Mouse (Mus musculus) gonadal fat pad, adult 2 months (tissue): ENCODE measurements around the gene Zcwpw1. TPM values are rescaled to one million over a fixed set of nuclear protein-coding genes. Genes with fewer than 3 reads are reported as not detected.
A peak's percentile ranks its signal among the peaks of the same experiment; 100 is the strongest.

Experiments
- DNase-seq: peaks from one replicate; pipeline ENCODE4 v3.0.0-alpha.2; 2012; ENCODE audit warnings: low read depth
- polyA plus RNA-seq: library from polyadenylated mRNA; depleted of rRNA; stranded (reverse); fragments of >200 nt; gene quantifications from 2 replicates; pipeline ENCODE4 v1.2.3, GENCODE M21; 2012

Zcwpw1 gene
- polyA plus RNA-seq, 1 experiment: 2.0 TPM

- no peak for DNase-seq
These were observed 32.2 kb upstream of the Zcwpw1 start for GRCm38 (mm10) chr5:137755425-137755824.

GRCm38 (mm10) chr5:137756106-137756505 lies 31.5 kb upstream of the Zcwpw1 start:
- DNase-seq: no peak

- DNase-seq: no peak
These were observed 30.5 kb upstream of the Zcwpw1 start for GRCm38 (mm10) chr5:137756882-137757661.

- DNase-seq: no peak
These were observed 29.7 kb upstream of the Zcwpw1 start for GRCm38 (mm10) chr5:137757887-137758286.

- DNase-seq: no peak
These were observed 28.6 kb upstream of the Zcwpw1 start for GRCm38 (mm10) chr5:137758921-137759534.

GRCm38 (mm10) chr5:137759971-137760412 lies 27.6 kb upstream of the Zcwpw1 start:
- peak; percentile 81 for DNase-seq

- DNase-seq: no peak
These were observed 22.8 kb upstream of the Zcwpw1 start for GRCm38 (mm10) chr5:137764609-137765340.

- DNase-seq: no peak
These were observed 21.3 kb upstream of the Zcwpw1 start for GRCm38 (mm10) chr5:137766270-137766669.

- DNase-seq: no peak
These were observed 19.1 kb upstream of the Zcwpw1 start for GRCm38 (mm10) chr5:137768475-137768874.

- no peak for DNase-seq
These were observed 16.9 kb upstream of the Zcwpw1 start for GRCm38 (mm10) chr5:137770709-137771108.

GRCm38 (mm10) chr5:137772755-137773154 lies 14.8 kb upstream of the Zcwpw1 start:
- DNase-seq: no peak

- DNase-seq: no peak
These were observed 11.9 kb upstream of the Zcwpw1 start for GRCm38 (mm10) chr5:137775587-137776290.

- peak; percentile 95 for DNase-seq
These were observed 11.1 kb upstream of the Zcwpw1 start for GRCm38 (mm10) chr5:137776408-137776918.

- DNase-seq: no peak
These were observed 10.2 kb upstream of the Zcwpw1 start for GRCm38 (mm10) chr5:137777267-137777845.

- DNase-seq: no peak
These were observed 9.0 kb upstream of the Zcwpw1 start, which contains the start of gene Ppp1r35 for GRCm38 (mm10) chr5:137778635-137779034. Gene Ppp1r35, plus strand, starts transcription at chr5:137778849.

GRCm38 (mm10) chr5:137779053-137779933 lies 8.3 kb upstream of the Zcwpw1 start:
- no peak for DNase-seq

- DNase-seq: no peak
These were observed 5.9 kb upstream of the Zcwpw1 start for GRCm38 (mm10) chr5:137781661-137782060.

- no peak for DNase-seq
These were observed 4.6 kb upstream of the Zcwpw1 start for GRCm38 (mm10) chr5:137782776-137783522.

- DNase-seq: no peak
These were observed 3.6 kb upstream of the Zcwpw1 start for GRCm38 (mm10) chr5:137783901-137784540.
